Mouse (Mus musculus) spleen, adult 10 weeks (tissue): ENCODE measurements around the gene Tmem121b. TPM values are rescaled to one million over a fixed set of nuclear protein-coding genes. Genes with fewer than 3 reads are reported as not detected.

Experiments
- polyA plus RNA-seq: library from polyadenylated mRNA; stranded (reverse); fragments of 350-450 nt; fragmentation: Illumina TruSeq; extraction: RNeasy Lipid Tissue Mini Kit (QIAGEN cat#74804); gene quantifications from one replicate; pipeline ENCODE4 v1.2.3, GENCODE M21; 2015; ENCODE audit warnings: low replicate concordance; ENCODE audit not compliant: insufficient read depth

Gene Tmem121b
- 0.22 TPM for polyA plus RNA-seq

DNA sequence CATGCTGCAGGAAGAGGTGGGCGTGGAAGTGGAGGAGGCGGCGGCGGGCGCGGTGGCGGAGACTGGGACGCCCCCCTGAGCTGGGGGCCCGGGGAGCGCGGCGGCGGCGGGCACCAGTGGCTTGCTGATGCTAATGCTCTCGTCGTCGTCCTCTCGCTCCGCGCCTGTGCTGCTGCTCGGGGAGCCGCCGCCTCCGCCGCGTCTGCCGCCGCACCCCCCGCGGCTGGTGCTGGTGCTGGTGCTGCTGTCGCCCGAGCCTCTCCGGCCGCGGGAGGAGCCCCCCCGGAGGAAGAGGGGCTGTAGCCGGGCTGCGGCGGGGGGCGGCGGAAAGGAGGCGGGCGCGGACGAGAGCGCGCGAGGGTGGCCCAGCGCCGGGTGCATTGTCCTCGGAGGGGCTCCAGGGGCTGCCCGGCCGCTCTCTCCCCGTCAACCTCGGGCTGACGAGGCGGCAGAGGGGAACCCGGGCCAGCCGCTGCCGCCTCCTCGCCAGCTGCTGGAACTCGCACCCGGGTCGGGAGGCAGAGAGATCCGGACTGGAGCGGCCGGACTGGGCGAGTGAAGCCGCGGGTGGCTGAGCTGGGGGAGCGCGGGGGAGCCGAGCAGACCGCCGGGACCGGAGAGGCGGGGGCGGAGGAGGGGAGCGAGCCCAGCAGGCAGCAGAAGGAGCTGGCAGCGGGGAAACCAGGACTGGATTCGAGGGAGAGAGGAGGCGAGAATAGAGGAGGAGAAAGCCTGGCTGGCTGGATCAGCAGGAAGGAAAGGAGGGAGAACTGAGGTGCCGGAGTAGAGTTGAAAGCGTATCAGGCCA is at the start of gene Tmem121b:
TSS of gene Tmem121b (minus strand) at position 434 of the 808 bp plus-strand sequence.

DNA sequence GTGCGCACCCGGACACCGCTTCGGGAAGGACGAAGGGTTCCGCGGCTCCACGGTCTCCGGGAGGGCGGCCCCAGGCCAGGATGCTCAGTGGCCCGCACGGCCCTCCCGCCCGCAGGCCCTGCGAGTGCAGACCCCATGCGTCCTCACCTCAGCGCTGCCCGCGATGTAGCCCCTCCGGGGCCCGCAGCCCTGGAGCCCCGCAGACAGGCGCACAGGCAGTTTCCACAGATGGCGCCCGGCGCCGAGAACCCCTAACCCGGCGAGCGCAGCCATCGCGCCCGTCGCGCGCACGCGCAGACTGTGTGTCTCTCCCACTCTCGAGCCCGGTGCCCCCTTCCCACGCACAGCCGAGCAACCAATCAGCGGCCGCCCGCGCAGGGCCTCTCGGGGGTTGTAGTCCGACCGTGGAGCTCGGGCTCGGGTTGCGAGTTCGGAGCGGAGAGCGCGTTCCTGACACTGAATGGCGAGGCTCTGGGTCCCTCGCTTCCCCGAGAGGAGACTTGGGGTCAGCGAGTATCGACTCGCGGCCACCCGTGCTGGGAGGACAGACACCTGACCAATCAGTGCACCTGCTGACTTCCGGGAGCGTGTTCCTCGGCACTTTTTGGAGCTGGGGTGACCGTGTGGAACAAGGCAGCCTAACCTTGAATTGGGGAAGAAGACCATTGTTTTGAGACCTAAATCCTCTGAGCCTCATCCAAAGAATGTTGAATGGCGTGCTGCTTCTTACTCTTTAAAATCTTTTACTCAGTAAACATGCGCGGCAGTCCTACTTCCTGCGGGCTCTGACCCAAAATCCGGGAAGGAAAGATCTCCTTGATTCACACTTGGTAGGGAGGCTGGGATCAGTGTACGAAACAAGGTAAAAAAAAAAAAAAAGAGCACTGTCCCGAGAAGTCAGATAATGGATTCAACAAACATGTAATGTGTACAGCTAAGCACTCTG is 37.7 kb upstream of the Tmem121b start, which contains the start of gene Hdhd5:
TSS of gene Hdhd5 (minus strand) at position 300 of the 946 bp plus-strand sequence.

DNA sequence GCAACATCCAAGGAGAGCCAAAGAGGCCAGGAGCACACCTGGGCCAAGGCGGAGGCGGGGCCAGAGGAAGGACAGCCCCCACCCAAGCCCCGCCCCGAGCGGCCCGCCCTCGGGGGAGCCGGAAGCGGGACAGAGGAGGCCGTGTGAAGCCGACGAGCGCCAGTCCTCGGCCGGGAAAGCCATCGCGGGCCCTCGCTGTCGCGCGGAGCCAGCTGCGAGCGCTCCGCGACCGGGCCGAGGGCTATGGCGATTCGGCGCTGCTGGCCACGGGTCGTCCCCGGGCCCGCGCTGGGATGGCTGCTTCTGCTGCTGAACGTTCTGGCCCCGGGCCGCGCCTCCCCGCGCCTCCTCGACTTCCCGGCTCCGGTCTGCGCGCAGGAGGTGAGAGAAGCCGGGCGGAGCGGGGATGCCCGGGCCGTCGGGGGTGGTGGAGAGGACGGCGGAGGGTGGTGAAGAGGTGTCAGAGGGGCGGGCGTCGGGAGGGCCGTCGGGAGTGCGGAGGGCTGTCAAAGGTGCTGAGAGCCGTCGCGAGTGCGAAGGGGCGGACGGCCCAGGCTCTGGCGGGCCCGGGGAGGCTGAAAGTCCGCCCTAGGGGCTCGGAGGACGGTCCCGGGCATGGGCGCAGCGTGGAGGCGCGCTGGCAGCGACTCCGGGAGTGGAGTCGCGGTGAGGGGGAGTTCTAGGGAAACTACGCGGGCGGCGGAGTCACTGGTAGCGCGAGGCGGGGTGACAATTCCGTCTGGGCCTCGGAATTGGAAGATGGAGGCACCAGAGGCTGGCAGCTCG is 30.3 kb downstream of the Tmem121b start, which contains the start of gene Il17ra:
TSS of gene Il17ra (plus strand) at position 162 of the 786 bp plus-strand sequence.

Other genes starting within 250 kb of the Tmem121b start
- not detected for gene D330020A13Rik, start 199.4 kb downstream of the Tmem121b start, polyA plus RNA-seq
- 0.08 TPM for gene B4galnt3, start 199.2 kb downstream of the Tmem121b start, polyA plus RNA-seq
- 90.2 TPM for gene Kdm5a, start 129.7 kb downstream of the Tmem121b start, polyA plus RNA-seq
- 24.7 TPM for gene Ccdc77, start 129.4 kb downstream of the Tmem121b start, polyA plus RNA-seq
- 92.4 TPM for gene Il17ra, start 30.6 kb downstream of the Tmem121b start, polyA plus RNA-seq
- gene Hdhd5, start 37.5 kb upstream of the Tmem121b start, polyA plus RNA-seq, result 31.0 TPM
- gene Cecr2, start 172.6 kb upstream of the Tmem121b start, polyA plus RNA-seq, result 11.3 TPM